Mouse (Mus musculus) duodenum, adult 2 months (tissue): ENCODE measurements around the gene Gm21738. TPM values are rescaled to one million over a fixed set of nuclear protein-coding genes. Genes with fewer than 3 reads are reported as not detected.

Source experiments
- polyA plus RNA-seq: library from polyadenylated mRNA; depleted of rRNA; stranded (reverse); fragments of >200 nt; gene quantifications from 2 replicates; pipeline ENCODE4 v1.2.3, GENCODE M21; 2012; ENCODE audit warnings: low replicate concordance; rRNA removed

Gm21738 gene
- polyA plus RNA-seq, result not detected in 2 replicates

GRCm38 (mm10) chr14:19418830-19419229, at the start of gene Gm21738:
TSS of gene Gm21738 (minus strand) at chr14:19418930.

Other genes with a start within 250 kb of the Gm21738 start
- not detected in 2 replicates for gene Gm2244, start 131.0 kb upstream of the Gm21738 start, polyA plus RNA-seq
- not detected in 2 replicates for gene Gm2237, start 166.2 kb upstream of the Gm21738 start, polyA plus RNA-seq
- not detected in 2 replicates for gene Gm5458, start 183.7 kb upstream of the Gm21738 start, polyA plus RNA-seq